13 mouse cellular contexts compared by ENCODE assay signal in the genomic region with DNA sequence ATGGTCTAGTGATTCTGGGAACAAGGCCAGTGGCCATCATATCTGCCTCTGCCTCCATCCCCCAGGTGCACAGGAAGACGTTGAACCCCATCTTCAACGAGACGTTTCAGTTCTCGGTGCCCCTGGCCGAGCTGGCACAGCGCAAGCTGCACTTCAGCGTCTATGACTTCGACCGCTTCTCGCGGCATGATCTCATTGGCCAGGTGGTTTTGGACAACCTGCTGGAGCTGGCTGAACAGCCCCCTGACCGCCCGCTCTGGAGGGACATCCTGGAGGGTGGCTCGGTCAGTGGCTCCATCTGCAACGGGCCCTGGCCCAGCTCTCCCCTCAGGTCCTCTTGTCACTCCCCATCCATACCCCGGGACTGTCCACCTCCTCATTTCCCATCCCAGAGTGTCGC.
DNase-seq lines count a peak whose midpoint lies in the region.
"Had no signal": no experiment of that assay in that cellular context is flagged by ENCODE, and none has a peak within 500 bp of the region (broad histone marks: within the 10 kb centered on the region; RNA-seq: fewer than 3 reads in every experiment).

No protein-coding gene starts in this region.

- DNase-seq in cerebellum, adult 11-12 months, result peak; percentile 55
- DNase-seq in cerebellum, postnatal 4 days (ENCODE audit: low spot score in 2 of 2), result no peak
- peak; percentile 58 for DNase-seq in cerebellum, adult 9-11 months
- DNase-seq in cerebellum, adult 8-10 months, result no peak
- DNase-seq in cerebellum, postnatal 25 days, result peak; percentile 49 to 50
- no peak for DNase-seq in cerebellum, adult 11 months
- DNase-seq: adrenal gland, adult 8-10 months; adrenal gland, postnatal 14 days; adrenal gland, postnatal 36 days; B cell, adult 2 months; cerebellum, adult 18-20 months; cerebellum, postnatal 36 days; forebrain, postnatal 0 days had no signal

Comparison
In these comparisons a context has a peak if more than half of its experiments do, and no peak if none do; other contexts are left out.
1. DNase-seq: peak in cerebellum, adult 11-12 months (single experiment), cerebellum, adult 9-11 months (single experiment) and cerebellum, postnatal 25 days (2 of 2); none in cerebellum, postnatal 4 days (0 of 2), cerebellum, adult 8-10 months (single experiment) and cerebellum, adult 11 months (single experiment).